Mouse (Mus musculus) kidney, adult 9 months (tissue): ENCODE measurements around the gene Tmem17.

Experiments
- DNase-seq: peaks from one replicate; pipeline ENCODE4 v3.0.0; 2022

Gene Tmem17

DNA sequence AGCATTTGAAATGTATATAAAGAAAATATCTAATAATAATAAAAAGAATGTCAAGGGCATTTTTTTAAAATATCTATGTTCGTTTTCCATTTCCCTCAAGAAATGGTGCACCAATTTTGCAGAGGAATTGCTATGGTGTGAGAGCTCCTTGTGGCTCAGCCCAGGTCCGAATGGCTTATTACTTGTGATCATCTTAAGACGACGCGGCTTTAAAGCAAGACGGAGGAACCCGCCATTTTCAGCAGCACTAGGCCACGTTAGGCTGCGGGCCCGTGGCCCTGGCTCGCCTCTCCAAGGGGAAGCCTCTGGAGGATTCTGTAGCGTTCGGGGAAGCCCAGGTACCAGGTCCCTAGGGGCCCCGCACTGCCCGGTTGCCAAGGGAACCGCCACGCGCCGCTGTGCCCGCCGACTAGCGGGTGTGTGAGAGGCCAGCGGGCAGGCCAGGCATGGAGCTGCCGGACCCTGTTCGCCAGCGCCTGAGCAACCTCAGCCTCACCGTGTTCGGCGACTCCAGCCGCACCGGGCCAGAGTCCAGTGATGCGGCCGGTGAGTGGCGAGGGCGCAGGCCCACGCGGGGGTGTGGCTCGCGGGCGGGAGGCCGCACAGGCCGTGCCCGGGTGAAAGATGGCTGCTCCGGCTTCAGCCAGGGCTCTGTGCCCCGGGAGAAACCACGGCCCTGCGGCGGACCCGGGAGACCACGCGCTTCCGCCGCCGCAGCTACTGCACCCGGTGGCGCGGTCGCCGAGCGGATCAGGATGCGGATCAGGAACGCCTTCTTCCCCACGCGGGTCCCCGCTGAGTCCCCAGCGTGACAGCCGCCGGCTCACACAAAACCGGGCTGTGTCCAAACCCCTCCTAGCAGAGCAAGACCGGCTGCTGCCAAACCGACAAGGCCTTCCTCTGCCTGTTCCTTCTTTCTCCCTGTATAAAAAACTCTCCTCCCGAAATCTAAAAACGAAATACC is at the start of gene Tmem17:
Tmem17 (plus strand) TSS at position 51 of the 964 bp plus-strand sequence.
- peak; percentile 93 for DNase-seq

DNA sequence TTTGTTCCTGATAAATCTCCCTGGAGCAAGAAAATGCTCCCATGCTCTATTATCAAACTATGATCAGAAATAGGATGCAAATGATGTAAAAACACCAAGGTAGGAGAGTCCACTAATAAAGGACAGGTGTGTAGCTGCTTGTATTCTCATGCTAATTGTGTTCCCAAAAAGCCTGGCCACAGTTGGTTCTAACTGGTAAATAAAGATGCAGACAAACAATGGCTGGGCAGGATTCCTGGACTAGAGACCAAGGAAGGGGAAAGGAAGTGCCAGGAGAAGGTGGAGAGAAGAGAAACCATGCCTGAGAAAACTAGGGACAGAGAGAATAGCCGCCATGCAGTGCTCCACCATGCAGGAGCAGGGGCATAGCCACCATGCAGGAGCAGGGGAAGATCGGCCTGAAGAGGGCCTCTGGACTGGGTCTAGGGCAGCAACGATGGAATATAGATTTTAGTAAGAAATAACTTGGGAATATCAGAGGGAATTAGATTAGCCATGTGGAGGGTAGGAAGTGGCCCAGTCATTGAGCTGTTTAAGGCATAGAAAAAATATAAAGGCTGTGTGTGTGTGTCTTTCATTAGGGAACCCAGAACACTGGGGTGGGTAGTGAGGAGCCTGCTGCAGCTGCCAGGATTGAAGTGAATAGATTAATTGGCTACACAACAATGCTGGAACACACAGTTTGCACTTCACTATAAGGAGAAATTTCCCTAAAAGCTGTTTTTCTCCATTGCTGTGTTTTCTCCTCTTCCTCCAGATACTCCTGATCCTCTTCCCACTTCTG is 31.9 kb upstream of the Tmem17 start:
- no peak for DNase-seq

DNA sequence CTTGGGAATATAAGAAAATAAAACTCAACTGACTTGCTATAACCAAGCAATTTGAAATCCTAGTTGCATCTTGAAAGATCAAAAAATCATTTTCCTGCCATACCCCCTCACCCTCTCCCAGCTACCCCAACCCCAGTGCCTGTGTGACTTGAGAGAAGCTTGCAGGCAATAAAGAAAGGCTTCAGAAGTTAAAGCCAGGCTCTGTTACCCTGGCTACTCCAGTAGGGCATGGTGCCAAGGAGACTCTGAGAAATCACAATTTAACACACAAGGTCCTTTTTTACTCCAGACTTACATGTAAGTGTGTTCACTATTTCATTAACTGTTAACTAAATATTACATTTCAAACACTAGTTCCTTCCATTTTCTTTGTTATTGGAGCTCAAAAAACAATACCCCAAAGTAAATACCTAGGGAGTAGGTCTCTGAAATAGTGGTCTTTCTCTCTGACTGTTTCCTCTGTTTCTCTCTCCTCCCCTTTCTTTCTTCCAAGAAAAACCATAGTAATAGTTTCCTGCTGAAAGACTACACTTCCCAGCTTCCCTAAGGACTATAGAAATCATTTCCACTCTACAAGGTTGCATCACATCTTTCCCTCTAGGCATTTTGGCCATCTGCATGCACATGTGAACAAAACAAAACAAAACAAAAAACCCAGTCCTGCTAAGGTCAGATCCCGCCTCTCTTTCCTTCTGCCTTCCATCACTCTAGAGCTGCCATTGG is 30.1 kb upstream of the Tmem17 start:
- DNase-seq, result no peak

DNA sequence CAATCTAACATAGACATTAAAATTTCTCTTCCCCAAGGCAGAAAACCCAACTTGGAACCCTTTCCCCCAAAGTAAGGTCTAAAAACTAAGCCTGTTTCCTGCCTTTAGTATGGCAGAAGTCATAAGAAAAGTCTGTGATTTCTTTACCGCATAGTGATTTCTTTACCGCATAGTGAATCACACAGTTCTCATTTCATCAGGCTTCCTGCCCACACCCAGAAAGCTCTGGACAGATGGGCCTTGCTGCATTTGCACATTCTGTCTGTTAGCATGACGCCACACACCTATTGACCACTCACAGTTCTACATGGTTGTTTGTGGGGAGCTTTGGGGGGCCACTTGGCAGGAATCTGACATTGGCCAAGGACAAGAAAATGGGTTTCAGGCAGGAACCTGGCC is 29.5 kb upstream of the Tmem17 start:
- no peak for DNase-seq

DNA sequence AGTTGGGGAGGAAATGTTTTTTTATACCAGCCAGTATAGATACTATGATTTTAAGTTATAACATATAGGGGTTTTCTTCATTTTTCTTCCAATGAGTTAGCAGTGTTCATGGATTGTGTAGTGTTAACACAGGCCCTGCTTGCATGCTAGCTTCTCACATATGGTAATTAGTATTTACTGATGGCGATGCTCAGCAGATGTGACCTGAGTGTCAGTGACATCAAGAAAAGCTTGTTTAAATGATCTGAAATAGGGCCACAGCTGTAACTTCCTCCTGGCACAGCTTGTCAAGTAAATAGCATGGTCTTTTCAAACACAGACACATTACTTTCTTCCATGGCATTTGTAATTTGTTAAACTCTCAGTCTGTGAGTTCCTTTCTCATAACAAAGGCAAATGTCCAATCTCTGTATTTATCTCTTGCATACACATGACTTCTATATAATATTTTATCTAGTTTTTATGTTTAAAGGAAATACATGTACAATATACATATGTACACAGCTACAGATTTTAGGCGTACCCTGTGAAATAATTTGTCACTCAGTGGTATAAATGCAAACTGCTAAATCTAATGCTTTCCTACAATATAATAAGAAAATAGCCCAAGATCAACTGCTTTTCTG is 18.1 kb upstream of the Tmem17 start:
- DNase-seq, result no peak

DNA sequence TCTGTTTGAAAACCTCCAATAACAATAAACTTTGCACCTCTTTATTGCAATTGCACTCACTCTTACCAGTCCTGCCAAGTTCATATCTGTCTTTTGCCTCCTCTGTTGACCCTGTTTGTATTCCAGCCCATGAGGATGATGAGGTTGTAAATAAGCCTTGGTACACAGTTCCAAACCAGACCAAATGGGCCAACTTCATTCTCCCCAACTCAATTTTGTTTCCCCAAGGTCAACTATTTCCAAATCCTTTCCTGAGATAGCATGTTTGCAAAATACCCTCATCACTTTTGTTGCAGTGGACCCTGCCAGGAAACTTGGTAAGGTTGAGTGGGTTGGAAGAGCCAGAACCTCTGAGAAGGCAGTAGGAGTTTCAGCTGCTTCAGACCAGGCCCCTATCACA is 16.9 kb upstream of the Tmem17 start:
- no peak for DNase-seq

DNA sequence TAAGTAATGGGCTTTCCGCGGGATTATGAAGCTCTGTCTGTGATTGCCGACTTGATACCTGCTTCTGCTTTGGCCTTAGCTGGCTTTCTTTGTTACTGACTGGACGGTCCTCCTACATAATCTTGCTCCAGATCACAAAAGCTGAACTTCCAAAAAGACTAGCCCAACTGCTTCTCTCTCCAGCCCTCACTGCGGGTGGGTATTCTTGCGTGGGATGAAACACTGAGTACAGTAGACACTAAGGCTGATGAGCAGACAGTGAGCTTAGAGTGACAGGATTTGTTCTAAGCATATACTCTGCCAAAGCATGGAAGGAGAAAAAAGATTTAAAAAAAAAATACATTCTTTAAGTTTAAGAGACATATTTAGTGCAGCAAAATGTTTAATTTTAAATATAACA is 12.5 kb upstream of the Tmem17 start:
- DNase-seq, result no peak

DNA sequence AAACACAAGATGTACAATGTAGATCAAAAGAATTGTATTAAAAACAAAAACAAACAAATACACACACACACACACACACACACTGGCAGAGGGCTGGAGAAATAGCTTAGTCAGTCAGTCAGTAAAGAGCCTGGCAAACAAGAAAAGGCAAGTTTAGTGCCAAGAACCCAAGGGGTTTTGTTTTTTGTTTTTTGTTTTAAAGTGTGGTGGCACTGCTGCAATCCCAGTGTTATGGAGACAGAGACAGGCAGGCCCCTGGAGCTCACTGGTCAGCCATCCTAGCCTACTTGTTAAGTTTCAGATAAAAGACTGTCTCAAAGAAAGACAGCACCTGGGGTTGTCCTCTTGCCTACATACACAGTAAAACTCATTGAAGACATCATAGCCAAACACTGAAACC is 12.0 kb upstream of the Tmem17 start:
- no peak for DNase-seq

DNA sequence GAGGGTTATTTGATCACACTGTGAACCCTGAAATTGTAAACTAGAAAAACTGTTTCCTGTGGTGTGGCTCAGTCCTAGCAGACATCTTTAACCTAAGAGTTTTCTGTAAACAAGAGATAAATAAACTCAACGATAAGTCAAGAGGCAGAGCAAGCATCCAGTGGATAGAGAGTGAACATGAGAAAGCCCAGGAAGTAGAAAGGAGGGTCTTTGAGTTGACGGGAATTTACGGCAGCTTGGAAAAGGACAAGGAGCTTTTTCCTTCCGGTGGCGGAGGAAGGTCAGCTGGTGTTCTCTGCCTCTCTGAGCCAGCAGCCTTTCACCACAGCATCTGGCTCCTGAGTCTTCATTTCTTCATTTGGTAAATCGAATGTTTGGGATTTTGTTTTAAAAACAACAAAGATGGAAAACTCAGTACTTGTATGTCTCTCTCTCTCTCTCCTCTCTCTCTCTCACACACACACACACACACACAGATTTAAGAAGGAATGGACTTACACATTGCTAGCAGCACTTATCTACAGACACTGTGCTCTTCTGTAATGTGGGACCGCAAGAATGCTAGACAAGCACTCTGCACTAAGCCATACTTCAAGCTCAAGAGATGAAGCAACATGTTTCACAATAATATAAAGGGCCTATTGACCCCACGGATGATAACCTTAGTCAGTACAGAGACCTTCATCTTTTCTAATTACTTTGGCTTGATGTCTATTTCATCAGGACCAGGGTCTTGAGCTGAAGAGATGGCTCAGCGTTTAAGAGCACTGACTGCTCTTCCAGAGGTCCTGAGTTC is 10.9 kb upstream of the Tmem17 start:
- no peak for DNase-seq

DNA sequence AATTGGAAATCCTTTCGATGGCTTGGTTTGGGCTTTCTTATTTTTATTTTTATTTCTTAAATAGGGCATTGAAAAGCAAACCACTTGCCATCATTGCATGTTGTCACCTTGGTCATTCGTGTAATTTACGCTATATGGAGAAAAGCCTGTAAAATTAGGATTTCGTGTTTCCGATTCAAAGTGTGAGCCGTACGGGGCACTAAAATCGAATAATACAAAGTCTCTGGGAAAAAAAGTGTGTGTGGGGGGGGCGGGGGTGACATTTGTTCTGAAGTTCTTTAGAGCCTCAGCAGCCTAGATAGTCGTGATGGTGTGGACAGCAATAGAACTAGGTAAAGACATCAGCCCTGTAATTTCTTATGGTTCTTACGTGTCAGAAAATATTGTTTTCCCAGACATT is 1.2 kb downstream of the Tmem17 start:
- DNase-seq, result no peak

DNA sequence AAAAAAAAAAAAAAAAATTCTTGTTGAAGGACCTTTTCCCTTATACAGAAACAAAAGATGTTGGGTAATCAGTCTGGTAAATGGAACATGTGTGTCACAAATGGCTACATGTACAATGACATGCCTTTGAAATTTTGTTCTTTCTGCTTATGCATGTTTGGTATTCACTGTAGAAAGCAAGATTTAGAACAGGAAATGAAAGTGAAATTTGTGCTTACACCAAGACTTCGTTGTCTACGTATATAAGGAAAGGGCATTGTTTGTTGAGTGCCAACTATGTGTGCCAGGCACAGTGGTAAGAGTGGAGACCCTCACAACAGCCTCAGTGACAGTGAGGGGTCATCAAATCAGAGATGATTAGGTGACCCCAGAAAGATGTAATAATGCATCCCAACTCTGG is 3.2 kb downstream of the Tmem17 start:
- no peak for DNase-seq

DNA sequence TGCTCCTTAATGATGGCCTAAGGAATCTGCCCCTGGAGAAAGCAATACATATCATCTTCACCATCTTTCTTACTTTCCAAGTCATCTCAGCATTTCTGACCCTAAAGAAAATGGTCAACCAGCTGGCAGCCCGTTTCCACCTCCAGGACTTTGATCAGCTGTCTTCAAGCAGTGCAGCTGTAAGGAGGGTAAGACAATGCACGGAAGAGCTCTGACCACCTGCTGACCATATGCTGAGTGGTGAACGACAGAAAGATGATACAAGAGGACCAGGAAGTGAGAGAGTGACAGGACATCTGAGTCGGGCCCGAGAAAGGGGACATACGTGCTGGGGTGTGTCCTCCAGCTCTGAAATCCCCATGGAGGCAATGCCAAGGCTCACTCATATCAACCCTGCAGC is 6.6 kb downstream of the Tmem17 start:
- no peak for DNase-seq

DNA sequence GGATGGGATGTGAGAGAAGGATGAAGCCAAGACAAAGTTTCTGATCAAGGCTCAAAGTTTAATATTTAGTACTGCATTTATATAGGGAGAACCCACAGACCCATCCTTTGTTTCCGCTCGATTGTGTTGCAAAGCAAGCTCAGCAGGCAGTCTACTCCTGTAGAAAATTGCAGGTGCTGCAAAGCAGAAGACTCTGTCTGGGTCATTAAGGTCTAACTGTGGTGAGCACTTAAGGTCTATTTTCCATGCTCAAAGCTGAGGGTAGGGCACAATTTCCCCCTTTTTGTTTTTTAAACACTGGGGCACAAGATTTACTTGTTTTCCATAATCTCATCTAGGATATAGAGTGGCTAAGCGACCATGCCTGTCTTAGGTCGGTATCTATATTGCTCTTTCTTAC is 8.4 kb downstream of the Tmem17 start:
- DNase-seq, result no peak

DNA sequence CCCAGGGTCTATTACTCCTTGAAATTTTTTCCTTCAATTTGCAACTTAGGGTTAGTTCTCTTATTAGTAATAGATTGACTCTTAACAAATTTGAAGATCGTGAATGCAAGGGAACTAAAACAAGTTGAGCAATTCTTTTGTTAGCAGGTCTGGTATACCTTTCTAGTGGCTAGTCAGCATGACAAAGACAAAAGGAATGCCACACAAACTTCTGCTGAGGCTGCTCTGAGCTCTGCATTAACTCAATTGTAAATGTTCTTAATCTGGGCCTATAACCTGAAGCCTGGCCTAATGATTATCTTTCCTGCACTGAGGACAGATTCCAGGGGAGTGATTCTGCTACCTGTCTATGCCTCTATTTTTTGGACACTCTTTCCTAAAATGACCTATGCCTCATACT is 12.7 kb downstream of the Tmem17 start:
- no peak for DNase-seq

DNA sequence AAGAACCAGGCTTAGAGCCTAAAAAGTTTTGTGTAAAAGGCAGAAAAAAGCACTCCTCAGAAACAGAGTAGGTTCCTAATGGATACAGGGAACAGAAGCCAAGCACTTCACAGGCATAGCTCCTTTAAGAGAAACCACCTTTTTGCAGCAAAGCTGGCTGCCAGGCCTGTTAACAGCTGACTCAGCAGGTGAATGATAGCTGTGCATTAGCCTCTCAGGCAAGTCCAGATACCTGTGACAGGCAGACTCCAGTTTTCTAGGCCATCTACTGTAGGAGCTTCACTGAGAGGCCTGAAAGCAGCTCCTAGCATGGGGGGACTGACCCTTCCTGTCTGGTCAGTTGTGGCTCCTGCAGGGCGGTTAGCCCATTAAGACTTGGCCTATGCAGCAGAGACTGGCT is 28.7 kb downstream of the Tmem17 start:
- no peak for DNase-seq

DNA sequence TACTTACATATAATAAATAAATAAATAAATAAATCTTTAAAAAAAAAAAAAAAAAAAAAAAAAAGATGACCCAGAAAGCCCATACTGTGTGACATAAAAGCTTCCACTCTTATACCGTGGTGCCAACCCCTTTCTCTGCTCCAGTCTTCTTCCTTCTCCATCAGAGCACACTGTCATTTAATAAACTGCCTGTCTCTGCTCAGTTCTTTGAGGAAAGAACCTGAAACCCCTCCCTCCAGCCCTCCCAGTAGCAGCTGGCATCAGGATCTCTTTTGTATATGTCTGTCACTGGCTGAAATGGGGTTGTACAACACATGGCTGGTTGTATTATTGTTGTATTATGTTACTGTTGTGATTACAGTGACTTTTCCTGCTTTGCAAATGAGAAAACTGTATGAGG is 48.2 kb downstream of the Tmem17 start:
- no peak for DNase-seq

DNA sequence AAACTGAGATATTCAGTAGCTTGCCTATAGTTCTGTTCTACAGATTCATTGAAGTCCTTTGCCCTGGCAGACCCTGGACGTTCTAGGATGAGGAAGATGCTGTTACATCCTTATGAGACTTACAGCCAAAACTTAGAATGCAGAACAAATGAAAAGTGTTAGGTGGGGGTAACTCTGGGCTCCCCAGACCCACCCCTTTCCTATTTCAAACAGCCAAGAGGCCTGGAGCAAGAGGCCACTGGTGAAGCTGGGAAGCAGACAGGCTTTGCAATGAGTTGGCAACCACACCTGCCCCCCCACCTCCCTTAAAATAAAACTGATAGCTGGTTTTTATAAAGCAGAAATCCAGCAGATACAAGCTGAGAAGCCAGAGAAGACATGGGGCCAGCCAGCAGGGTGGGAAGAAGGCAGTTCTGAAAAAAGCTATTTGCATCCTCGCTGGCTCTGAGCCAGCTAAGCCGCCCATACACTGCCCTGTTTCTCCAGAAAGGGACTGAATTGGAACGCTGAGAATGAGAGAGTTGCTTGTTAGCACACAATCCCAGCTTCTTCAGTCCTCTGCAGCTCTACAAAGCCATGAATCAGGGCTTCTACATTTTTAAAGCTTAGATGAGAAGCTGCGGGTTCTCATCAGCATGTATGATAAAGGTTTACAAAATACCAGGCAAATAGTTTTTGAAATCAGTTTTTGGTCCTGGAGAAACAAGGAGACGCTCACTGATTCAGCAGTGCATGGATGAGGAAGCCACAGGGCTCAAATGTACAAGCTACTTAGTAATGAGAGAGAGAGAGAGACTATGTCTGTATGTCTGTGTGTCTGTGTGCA is 48.8 kb downstream of the Tmem17 start:
- DNase-seq, result peak; percentile 26

DNA sequence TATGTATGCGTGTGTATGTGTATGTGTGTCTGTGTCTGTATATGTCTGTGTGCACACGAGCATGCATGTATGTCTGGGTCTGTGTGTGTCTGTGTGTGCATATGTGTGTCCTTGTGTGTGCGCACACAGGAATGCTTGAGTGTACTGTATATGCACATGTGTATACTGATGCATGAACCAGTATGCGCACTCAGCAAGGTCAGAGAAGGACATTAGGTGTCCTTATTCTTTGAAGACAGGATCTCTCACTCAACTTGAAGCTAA is 49.4 kb downstream of the Tmem17 start:
- DNase-seq, result no peak

DNA sequence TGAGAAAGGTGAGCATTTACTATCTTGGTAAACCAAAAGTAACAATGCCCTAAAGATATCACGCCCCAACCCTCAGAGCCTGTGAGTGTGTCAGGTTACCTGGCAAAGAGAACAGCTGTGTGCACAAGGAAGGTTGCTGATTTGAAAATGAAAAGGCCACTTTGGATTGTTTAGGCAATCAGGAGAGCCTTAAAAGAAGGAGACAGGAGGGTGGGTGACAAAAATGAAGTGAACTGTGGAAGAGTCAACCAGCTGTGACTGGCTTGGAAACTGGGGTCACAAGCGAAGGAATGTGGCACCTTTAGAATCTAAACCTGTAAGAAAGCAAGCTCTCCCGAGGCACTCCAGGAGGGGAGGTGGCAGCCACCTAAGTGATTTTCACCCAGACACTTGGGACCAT is 51.8 kb downstream of the Tmem17 start:
- no peak for DNase-seq

DNA sequence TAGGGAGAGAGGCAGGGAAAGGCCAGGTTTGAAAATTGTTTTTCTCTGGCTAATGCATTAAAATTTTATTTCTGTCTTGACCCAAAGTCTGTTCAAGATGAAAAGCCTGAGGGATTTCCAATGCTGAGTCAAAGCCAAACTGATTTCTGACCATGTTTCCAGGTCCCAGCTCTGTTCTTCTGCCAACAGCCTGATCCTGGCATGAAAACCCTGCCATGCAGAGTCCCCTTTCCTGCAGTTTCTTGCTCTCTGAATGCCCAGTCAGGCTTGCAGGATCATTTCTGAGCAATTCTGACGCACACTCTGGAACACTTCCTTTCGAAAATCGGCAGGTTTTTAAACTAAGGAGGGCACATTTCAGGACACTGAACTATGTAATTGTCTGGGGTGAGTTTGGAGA is 52.8 kb downstream of the Tmem17 start:
- DNase-seq, result no peak
